Mouse (Mus musculus) CH12.LX (cell line): Measurements from ENCODE around the gene Mgat4e. TPM values are rescaled to one million over a fixed set of nuclear protein-coding genes. Genes with fewer than 3 reads are reported as not detected.

Experiments
- DNase-seq: peaks from one replicate; pipeline ENCODE4 v3.0.0-alpha.2; 2013; ENCODE audit errors: extremely low read depth
- H3K27ac ChIP-seq: 2 replicates; pipeline ENCODE4 v1.5.1; 2012; ENCODE audit warnings: low read depth, mild to moderate bottlenecking, control low read depth, moderate library complexity; ENCODE audit not compliant: insufficient read depth
- H3K27me3 ChIP-seq: replicated peaks from 2 replicates; pipeline ENCODE3; 2012; ENCODE audit warnings: inconsistent platforms
- H3K36me3 ChIP-seq, 2 experiments: replicated peaks in 1 of 2; 2 replicates each; pipeline versions ENCODE3 to v1.6.1; 2012; ENCODE audit warnings: inconsistent platforms in 1 of 2, low read length in 1 of 2, mild to moderate bottlenecking in 1 of 2, mixed read lengths in 1 of 2, moderate library complexity in 1 of 2; ENCODE audit not compliant: control insufficient read depth in 1 of 2, insufficient read depth in 1 of 2
- H3K4me1 ChIP-seq, 2 experiments: 2 replicates each; pipeline ENCODE4 v1.6.1; 2012; ENCODE audit warnings: inconsistent platforms in 1 of 2, moderate library complexity in 1 of 2; ENCODE audit not compliant: insufficient read depth in 2 of 2, control insufficient read depth in 1 of 2
- H3K4me2 ChIP-seq: 2 replicates; pipeline ENCODE4 v1.6.1; 2012; ENCODE audit warnings: low read depth, mild to moderate bottlenecking, control low read depth; ENCODE audit not compliant: poor library complexity, insufficient read depth, severe bottlenecking
- H3K4me3 ChIP-seq, 3 experiments: fragments of 150-350 bp in 1 of 3; sonication (generic) in 1 of 3; replicated peaks in 1 of 3; 2 replicates each; pipeline versions ENCODE3 to v1.5.1; 2011 to 2012; ENCODE audit warnings: low read depth in 2 of 3, low read length in 2 of 3, mild to moderate bottlenecking in 2 of 3, moderate library complexity in 2 of 3, control low read depth in 1 of 3, improper control_type of control experiment in 1 of 3, inconsistent platforms in 1 of 3, mixed read lengths in 1 of 3; ENCODE audit not compliant: poor library complexity in 1 of 3
- H3K79me2 ChIP-seq: replicated peaks from 2 replicates; pipeline ENCODE4 v1.6.1; 2012; ENCODE audit warnings: mild to moderate bottlenecking, moderate library complexity; ENCODE audit not compliant: control insufficient read depth, poor library complexity, insufficient read depth, severe bottlenecking; ENCODE audit errors: extremely low read depth
- H3K9ac ChIP-seq: 2 replicates; pipeline ENCODE4 v1.6.1; 2012; ENCODE audit warnings: low read depth, mild to moderate bottlenecking, control low read depth, moderate library complexity; ENCODE audit not compliant: insufficient read depth
- H3K9me3 ChIP-seq: replicated peaks from 2 replicates; pipeline ENCODE3; 2012; ENCODE audit warnings: low read length, inconsistent platforms, mixed read lengths
- BHLHE40 ChIP-seq: IDR thresholded peaks from 2 replicates; pipeline ENCODE4 v1.6.1; 2011; ENCODE audit warnings: mild to moderate bottlenecking, low read depth, low read length, improper control_type of control experiment
- CHD1 ChIP-seq: IDR thresholded peaks from 2 replicates; pipeline ENCODE4 v1.6.1; 2012; ENCODE audit warnings: low read depth, low read length, improper control_type of control experiment, inconsistent platforms
- CHD2 ChIP-seq: IDR thresholded peaks from 2 replicates; pipeline ENCODE4 v1.6.1; 2011; ENCODE audit warnings: low read length, improper control_type of control experiment
- E2F4 ChIP-seq: IDR thresholded peaks from 2 replicates; pipeline ENCODE4 v1.6.1; 2011; ENCODE audit warnings: low read depth, low read length, improper control_type of control experiment; ENCODE audit not compliant: insufficient replicate concordance
- ELF1 ChIP-seq: IDR thresholded peaks from 2 replicates; pipeline ENCODE4 v1.6.1; 2014; ENCODE audit warnings: low read depth, mild to moderate bottlenecking, inconsistent platforms, low read length, improper control_type of control experiment
- EP300 ChIP-seq: IDR thresholded peaks from 2 replicates; pipeline ENCODE4 v1.6.1; 2011; ENCODE audit warnings: low read length, improper control_type of control experiment
- GABPA ChIP-seq: IDR thresholded peaks from 2 replicates; pipeline ENCODE4 v1.6.1; 2012; ENCODE audit warnings: low read depth, low read length, improper control_type of control experiment, inconsistent platforms; ENCODE audit not compliant: insufficient replicate concordance
- HCFC1 ChIP-seq: IDR thresholded peaks from 2 replicates; pipeline ENCODE4 v1.6.1; 2012; ENCODE audit warnings: low read depth, mild to moderate bottlenecking, inconsistent platforms, low read length, improper control_type of control experiment
- JUND ChIP-seq: conservative IDR thresholded peaks from 2 replicates; pipeline ENCODE4 v1.6.1; 2011; ENCODE audit warnings: low read depth, low read length, improper control_type of control experiment
- KAT2A ChIP-seq: IDR thresholded peaks from 2 replicates; pipeline ENCODE4 v1.6.1; 2012; ENCODE audit warnings: low read length, improper control_type of control experiment, inconsistent platforms; ENCODE audit not compliant: insufficient replicate concordance
- MAX ChIP-seq: IDR thresholded peaks from 2 replicates; pipeline ENCODE4 v1.6.1; 2011; ENCODE audit warnings: low read length, improper control_type of control experiment
- MEF2A ChIP-seq: IDR thresholded peaks from 2 replicates; pipeline ENCODE4 v1.6.1; 2014; ENCODE audit warnings: low read depth, mild to moderate bottlenecking, inconsistent platforms, low read length, improper control_type of control experiment, borderline replicate concordance
- MYC ChIP-seq: IDR thresholded peaks from 2 replicates; pipeline ENCODE4 v1.6.1; 2011; ENCODE audit warnings: low read depth, mild to moderate bottlenecking, improper control_type of control experiment, low read length
- NELFE ChIP-seq: IDR thresholded peaks from 2 replicates; pipeline ENCODE4 v1.6.1; 2011; ENCODE audit warnings: low read depth, low read length, improper control_type of control experiment
- NRF1 ChIP-seq: IDR thresholded peaks from 2 replicates; pipeline ENCODE4 v1.6.1; 2014; ENCODE audit warnings: low read depth, mild to moderate bottlenecking, inconsistent platforms, low read length, improper control_type of control experiment, moderate library complexity
- PAX5 ChIP-seq: IDR thresholded peaks from 2 replicates; pipeline ENCODE4 v1.6.1; 2012; ENCODE audit warnings: low read length, inconsistent platforms, mixed read lengths
- POLR2AphosphoS2 ChIP-seq: IDR thresholded peaks from 2 replicates; pipeline ENCODE4 v1.6.1; 2011; ENCODE audit warnings: low read depth, low read length, improper control_type of control experiment
- RCOR1 ChIP-seq: conservative IDR thresholded peaks from 2 replicates; pipeline ENCODE4 v1.6.1; 2012; ENCODE audit warnings: low read depth, mild to moderate bottlenecking, inconsistent platforms, low read length, improper control_type of control experiment
- SIN3A ChIP-seq: IDR thresholded peaks from 2 replicates; pipeline ENCODE4 v1.6.1; 2012; ENCODE audit warnings: low read length, improper control_type of control experiment, inconsistent platforms
- SMC3 ChIP-seq: IDR thresholded peaks from 2 replicates; pipeline ENCODE4 v1.6.1; 2011; ENCODE audit warnings: low read depth, low read length, improper control_type of control experiment
- TBP ChIP-seq: conservative IDR thresholded peaks from 2 replicates; pipeline ENCODE4 v1.6.1; 2011; ENCODE audit warnings: low read depth, low read length, improper control_type of control experiment
- TCF12 ChIP-seq: IDR thresholded peaks from 2 replicates; pipeline ENCODE4 v1.6.1; 2014; ENCODE audit warnings: low read depth, mild to moderate bottlenecking, inconsistent platforms, low read length, improper control_type of control experiment
- UBTF ChIP-seq: IDR thresholded peaks from 2 replicates; pipeline ENCODE4 v1.6.1; 2012; ENCODE audit warnings: low read depth, mild to moderate bottlenecking, inconsistent platforms, low read length, improper control_type of control experiment, moderate library complexity
- USF1 ChIP-seq: IDR thresholded peaks from 2 replicates; pipeline ENCODE4 v1.6.1; 2014; ENCODE audit warnings: low read depth, mild to moderate bottlenecking, inconsistent platforms, low read length, improper control_type of control experiment
- ZC3H11A ChIP-seq: IDR thresholded peaks from 2 replicates; pipeline ENCODE4 v1.6.1; 2012; ENCODE audit warnings: low read depth, mild to moderate bottlenecking, inconsistent platforms, low read length, improper control_type of control experiment
- ZKSCAN1 ChIP-seq: IDR thresholded peaks from 2 replicates; pipeline ENCODE4 v1.6.1; 2012; ENCODE audit warnings: low read depth, inconsistent platforms, low read length, improper control_type of control experiment, borderline replicate concordance
- ZMIZ1 ChIP-seq: IDR thresholded peaks from 2 replicates; pipeline ENCODE4 v1.6.1; 2012; ENCODE audit warnings: low read depth, mild to moderate bottlenecking, inconsistent platforms, low read length, improper control_type of control experiment
- dilution Hi-C: fragments of 300-500 bp; cut with MboI; formaldehyde crosslinking; loops from 2 replicates; pipeline ENCODE4 v1.14.3; 2020; ENCODE audit warnings: low sequenced_read_pairs; ENCODE audit not compliant: extremely low pct_unique_long_range_greater_than_20kb, extremely low pct_ligation_motif_present
- in situ Hi-C: fragments of 300-500 bp; cut with MboI; formaldehyde crosslinking; loops from 3 replicates; pipeline ENCODE4 v1.14.3; 2019; ENCODE audit warnings: low sequenced_read_pairs, low pct_ligation_motif_present, low pct_unique_long_range_greater_than_20kb, mixed read lengths
- polyA plus RNA-seq: library from polyadenylated mRNA; unstranded; fragments of >175 nt; gene quantifications from 2 replicates; pipeline ENCODE4 v1.2.1, GENCODE M21; 2012; ENCODE audit warnings: low read depth; ENCODE audit not compliant: insufficient read length
- total RNA-seq, 2 experiments: library from RNA; depleted of rRNA; stranded (reverse); fragments of 300-350 nt in 1 of 2; fragments of >200 nt in 1 of 2; gene quantifications; 2 replicates each; pipeline ENCODE4 v1.2.3; 2012 to 2014

Mgat4e gene
- total and polyA plus RNA-seq, 3 experiments: 0.08 TPM; not detected in 2

DNA sequence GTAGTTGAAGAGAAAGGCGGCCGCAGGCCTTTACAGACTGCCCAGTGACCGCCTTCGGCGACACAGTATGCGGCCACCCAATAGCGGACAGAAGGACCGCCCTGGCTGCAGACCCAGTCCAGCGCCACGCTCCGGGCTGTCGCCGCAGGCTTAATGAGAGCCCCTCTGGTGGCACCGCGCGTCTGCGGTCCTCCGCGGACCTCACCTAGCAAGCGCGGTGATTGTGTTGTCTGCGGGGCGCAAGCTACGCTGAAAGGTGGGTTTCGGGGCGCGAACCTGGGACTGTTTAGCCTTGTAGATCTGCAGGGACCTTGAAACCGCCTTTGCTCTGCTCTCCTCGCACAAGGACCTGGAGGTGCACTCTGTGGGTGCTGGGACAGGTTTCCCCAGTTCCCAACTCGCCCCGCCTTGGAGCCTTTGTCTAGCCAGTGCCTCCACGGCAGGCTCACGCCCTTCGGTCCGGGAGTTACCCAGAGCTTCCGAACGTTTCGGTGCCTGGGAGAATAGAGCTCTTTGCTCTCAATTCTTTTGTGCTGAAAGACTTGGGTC lies 36.1 kb downstream of the Mgat4e start:
- no peaks in the 10 kb centered on the region for H3K79me2 ChIP-seq
- in situ Hi-C loops: no loop called here
- no peak overlapping the region for H3K27ac ChIP-seq
- H3K9me3 ChIP-seq: no peaks in the 10 kb centered on the region
- TF ChIP-seq ZMIZ1 (no peak), GABPA (no peak), EP300 (no peak), TCF12 (no peak), ZKSCAN1 (no peak), E2F4 (no peak), JUND (no peak), POLR2AphosphoS2 (no peak), CHD2 (no peak), RCOR1 (no peak), USF1 (no peak), BHLHE40 (no peak), KAT2A (no peak), CHD1 (no peak)
- dilution Hi-C loops: no loop called here
- no peak overlapping the region for H3K9ac ChIP-seq
- H3K4me2 ChIP-seq: no peak overlapping the region
- H3K4me3 ChIP-seq: no peak overlapping the region
- H3K4me1 ChIP-seq: no peaks in the 10 kb centered on the region; a peak in 1 of 4 replicates
- DNase-seq: no peak
- no peaks in the 10 kb centered on the region for H3K27me3 ChIP-seq
- peaks cover under 1 to 11% of the 10 kb centered on the region in 2 experiments for H3K36me3 ChIP-seq

DNA sequence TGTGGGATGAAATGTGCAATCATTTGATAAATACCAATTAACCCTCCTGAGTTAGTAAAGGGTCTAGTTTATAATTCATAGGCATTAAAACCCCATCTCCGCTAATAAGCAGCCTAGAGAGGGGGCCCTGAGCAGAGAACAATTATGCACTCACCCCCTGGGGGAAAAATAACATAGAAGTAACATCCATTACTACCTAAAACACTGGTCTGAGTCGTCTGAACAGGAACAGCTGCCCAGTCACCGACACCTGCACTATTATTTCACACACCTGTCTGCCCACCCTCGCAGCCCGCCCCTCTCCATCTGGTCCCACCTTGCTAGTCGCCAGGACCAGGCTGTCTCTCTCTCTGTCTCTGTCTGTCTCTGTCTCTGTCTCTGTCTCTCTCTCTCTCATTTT lies 36.9 kb downstream of the Mgat4e start:
- Histone ChIP-seq H3K4me1 (peaks cover 0 to 2% of the 10 kb centered on the region in 2 experiments; a peak in 1 of 4 replicates), H3K9me3 (no peaks in the 10 kb centered on the region)
- in situ Hi-C loops: no loop called here

More for the DNA sequence above, 36.9 kb downstream of the Mgat4e start:
- Histone ChIP-seq H3K27me3 (no peaks in the 10 kb centered on the region), H3K79me2 (no peaks in the 10 kb centered on the region), H3K4me3 (no peak overlapping the region), H3K36me3 (peaks cover 4 to 19% of the 10 kb centered on the region in 2 experiments), H3K4me2 (no peak overlapping the region), H3K27ac (no peak overlapping the region), H3K9ac (no peak overlapping the region)
- dilution Hi-C loops: no loop called here
- no peak for DNase-seq
- TF ChIP-seq NELFE (no peak), NRF1 (no peak), ZC3H11A (no peak), ZKSCAN1 (no peak), HCFC1 (no peak), TBP (no peak), MEF2A (no peak), UBTF (no peak), SIN3A (no peak), ELF1 (no peak), KAT2A (no peak), RCOR1 (no peak), GABPA (no peak), POLR2AphosphoS2 (no peak), MAX (no peak), USF1 (no peak), SMC3 (no peak), MYC (no peak), BHLHE40 (no peak), PAX5 (no peak)
